Mouse (Mus musculus): ENCODE measurements around the gene Rnf144a.

Rnf144a gene

DNA sequence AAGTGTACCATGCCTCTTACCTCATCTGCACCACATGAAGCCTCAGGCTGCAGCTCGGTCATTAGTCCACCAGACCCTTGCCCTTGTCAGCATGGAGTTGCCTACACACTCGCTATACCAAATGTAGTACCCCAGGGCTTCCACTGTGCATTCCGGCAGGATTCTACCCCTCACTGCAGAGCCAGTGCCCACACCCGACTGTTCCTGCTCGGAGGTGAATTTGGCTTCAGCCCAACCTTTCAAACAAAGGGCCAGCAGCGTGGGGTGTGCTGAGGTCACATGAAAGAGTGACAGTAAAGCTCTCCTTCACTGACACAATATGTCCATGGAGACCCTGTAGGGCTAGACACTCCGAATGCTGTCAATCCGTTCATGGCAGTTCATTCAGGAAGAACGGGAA lies 6.3 kb downstream of the Rnf144a start:
- DNase-seq, result no peak

DNA sequence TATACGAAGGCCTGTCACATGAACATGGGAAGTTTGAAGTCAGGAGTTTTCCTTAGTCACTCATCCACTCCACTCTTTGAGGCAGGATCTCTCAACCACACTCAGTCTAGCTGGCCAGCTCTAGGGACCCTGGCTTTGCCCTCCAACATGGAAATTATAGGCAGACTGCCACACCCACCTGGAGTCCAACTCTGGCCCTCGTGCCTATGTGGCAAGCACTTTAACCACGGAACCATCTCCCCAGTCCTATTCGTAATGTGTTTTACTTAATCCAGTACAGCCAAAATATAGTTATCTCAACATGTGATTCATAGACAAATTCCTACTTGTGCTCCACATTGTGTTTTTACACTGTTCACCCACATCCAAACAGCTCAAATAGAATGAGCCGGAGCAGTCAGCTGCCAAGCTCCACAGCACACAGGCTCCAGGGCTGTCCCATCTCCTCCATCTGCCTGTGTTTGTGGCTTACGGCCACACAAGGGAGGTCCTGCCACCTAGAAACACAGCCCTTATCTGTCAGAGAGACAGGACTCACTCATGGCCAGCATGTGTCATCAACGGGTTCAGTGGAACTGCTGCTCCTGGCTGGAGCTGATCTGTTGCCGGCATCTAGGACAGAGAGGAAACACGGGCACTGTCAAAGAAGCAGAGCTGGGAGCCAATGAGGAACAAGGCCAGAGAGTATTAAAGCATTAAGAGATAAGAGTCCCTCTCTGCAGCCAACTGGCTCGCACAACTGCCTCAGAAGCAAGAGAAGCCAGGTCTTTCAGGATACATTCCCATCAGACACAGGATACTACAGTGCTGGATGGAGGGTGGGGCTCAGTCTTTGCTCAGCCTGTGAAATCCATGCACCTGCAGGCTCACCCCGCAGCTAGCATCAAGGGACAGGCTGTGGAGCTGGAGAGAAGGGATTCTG lies 10.0 kb downstream of the Rnf144a start:
- DNase-seq, result peak; percentile 52

DNA sequence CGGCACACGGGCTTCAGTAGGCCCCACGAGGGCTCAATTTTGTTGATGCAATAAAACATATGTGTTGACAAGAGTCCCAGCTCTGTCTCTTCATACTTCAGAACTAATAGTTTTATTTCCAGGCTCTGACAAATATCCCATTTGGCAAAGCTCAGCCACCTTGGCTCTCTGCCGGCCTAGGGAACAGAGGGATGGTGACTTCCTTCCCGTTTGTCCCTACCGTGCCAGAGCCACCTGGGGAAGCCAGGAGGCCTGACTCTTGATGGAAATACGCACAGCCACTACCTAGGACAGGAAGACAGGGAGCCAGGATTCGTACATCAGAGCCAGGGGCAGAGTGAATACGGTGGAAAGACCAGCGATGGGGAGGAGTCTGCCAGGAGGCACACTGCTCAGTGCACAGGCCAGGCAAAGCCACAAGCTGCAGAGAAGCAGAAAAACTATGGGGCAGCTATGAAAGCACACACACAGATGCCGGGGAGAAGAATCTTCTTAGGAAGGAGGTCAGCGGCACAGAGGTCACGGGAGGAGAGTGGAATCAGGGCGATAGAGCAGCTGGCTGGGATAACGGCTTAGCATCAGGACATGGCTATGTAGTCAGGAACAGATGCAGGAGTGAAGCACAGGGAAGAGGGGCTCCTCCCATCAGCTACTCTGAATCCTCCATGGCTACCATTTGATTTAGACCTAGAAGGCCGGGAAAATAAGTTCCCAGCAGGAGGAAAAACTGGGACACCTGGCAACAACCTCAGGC lies 11.5 kb downstream of the Rnf144a start:
- peak; percentile 73 for DNase-seq

DNA sequence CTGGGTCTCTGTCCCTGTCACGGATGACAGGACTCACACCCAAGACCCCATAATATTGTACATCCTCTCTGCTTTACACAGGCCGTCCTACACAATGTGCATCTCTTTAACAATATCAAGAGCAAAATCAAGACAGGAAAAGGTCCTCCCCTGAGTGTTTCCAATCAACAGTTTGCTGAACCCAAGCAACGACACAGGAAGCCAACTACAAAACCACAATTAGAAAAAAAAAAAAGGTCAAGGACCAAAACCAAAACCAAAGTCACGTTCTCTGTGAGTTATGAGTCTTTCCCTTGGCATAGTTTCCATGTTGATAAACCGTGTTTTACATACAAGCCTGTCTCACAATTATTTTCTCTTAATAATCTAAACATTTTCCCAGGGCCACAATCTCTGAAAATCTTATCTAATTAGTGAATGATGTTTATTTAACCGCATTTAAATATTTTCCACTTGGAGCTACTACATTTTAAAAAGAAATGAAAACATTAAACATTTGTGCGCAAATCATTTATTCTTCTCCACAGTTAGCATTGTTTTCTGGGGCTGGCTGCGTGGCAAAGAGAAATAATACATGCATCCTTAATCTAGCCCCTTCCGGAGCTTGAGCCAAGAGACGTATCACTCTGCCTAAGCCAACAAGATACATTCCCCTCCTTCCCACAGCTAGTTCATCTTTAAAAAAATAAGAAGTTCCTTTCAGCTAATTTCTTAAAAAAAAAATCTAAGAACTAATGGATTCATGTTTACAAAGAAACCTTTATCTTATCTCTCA lies 13.2 kb downstream of the Rnf144a start:
- no peak for DNase-seq

- no peak for DNase-seq
Observed at GRCm38 (mm10) chr12:26401254-26401653, 13.8 kb downstream of the Rnf144a start.

- DNase-seq, result no peak
Observed at GRCm38 (mm10) chr12:26400762-26401161, 14.3 kb downstream of the Rnf144a start.

DNA sequence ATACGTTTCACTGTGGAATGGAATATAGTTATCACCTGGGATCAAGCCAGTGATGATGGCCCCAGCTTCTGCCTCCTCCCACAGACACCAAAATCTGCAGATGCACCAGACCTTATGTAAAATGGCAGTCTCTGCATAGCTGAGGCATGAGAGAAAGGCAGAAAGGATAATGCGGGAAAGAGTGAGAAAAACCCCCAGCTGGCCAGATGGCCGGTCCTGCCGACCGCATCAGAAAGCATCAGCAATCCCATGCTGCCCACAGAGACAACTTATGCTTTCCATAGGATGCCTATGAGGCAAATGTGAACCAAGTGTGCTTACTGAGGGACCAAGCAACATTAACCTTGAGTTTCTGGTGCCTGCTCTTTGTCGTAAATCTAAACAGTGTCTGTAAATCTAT lies 15.7 kb downstream of the Rnf144a start:
- no peak for DNase-seq

DNA sequence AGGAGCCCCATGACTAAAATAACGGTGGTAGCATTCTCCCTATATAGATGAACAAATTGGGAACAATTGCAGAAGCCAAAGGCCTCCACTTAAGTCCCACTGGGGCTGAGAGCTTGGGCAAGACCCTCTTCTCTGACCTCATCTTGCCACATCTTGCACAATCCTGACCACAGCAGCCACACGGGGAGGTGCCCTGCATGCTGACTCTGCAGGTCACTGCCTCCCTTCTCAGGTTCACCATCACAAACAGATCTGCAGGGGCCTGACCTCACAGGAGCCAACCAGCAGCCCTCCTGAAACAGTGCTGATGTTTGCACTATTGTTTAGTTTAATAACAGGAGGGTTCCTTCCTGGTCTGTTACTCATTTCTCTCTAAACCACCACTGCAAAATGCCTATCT lies 16.5 kb downstream of the Rnf144a start:
- no peak for DNase-seq

GRCm38 (mm10) chr12:26394485-26395470 lies 20.3 kb downstream of the Rnf144a start:
- DNase-seq, result no peak

DNA sequence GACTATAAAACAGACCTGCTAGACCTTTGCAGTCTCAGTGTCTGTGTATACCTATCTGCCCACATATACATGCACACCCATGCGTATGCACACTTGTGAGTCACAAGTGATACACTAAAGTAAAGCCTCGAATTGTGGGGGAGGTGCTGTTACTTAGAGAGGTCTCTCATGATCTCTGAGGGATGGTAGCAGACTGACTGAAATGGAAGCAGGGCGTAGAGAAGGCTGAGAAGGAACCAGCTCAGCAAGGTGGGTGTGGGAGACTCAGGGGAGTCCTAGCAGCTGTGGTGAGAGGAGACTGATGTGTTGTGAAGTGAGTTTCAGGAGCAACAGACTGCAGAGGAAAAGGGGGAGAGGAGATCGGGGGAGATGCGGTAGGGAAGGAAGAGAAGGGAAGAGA lies 21.8 kb downstream of the Rnf144a start:
- DNase-seq, result no peak

DNA sequence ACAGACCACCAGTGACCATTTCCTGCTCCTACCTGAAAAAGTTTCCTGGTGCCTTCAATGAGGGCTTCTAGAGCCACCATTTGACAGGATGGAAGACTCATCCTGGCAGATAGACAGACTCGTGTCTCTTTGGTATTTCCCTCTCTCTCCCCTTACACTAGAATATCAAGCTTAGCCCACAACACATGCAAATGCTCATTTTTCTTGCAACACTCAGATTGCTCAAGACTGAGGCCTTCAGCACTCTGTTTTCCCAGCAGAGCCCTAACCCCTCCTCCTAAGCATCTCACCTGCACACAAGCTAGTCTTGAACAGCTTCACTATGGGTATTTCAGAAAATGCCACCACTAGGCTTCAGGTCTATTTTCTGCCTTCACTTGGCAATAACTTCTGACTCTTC lies 23.9 kb downstream of the Rnf144a start:
- no peak for DNase-seq

DNA sequence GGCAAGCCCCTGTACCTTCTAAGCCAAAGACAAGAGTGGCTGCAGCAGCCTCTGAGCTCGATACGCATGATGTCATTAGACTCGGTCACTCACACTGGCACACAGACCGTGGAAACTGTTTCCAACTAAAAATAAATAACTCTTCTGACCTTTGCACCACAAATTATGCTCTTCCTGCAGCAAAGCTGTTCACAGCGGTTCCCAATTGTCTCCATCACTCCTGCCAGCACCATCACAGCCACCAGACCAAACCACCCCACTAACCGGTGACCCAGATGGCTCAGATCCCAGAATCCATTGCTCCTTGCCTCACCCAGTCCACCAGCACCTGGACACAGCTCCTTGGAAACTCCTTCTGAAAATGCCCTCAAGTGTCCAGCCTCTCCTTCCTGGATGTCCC lies 27.5 kb downstream of the Rnf144a start:
- no peak for DNase-seq

GRCm38 (mm10) chr12:26386947-26387346 lies 28.1 kb downstream of the Rnf144a start:
- DNase-seq, result no peak

GRCm38 (mm10) chr12:26386189-26386588 lies 28.9 kb downstream of the Rnf144a start:
- DNase-seq, result no peak

DNA sequence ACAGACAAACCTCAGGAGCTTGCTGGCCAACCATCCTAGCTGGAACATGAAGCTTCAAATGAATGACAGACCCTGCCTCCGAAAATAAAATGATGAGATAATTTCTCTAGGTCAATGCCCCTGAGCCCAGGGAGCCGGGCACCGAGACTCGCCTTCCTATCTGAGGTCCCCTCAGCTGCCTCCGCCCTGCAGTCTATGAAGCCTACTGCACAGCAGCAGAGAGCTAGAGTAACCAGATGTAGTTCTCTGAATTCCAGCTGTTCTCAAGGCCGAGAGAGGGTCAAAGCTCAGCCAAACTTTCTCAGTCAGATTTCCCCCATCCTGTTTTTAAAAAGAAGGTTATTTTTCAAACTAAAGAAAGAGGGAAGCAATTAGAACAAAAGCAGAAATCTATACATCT lies 29.3 kb downstream of the Rnf144a start:
- no peak for DNase-seq

GRCm38 (mm10) chr12:26381730-26382129 lies 33.3 kb downstream of the Rnf144a start:
- no peak for DNase-seq

- no peak for DNase-seq
Observed at GRCm38 (mm10) chr12:26379797-26380196, 35.3 kb downstream of the Rnf144a start.

GRCm38 (mm10) chr12:26377691-26378090 lies 37.4 kb downstream of the Rnf144a start:
- no peak for DNase-seq

GRCm38 (mm10) chr12:26376541-26377323 lies 38.3 kb downstream of the Rnf144a start:
- no peak for DNase-seq

DNA sequence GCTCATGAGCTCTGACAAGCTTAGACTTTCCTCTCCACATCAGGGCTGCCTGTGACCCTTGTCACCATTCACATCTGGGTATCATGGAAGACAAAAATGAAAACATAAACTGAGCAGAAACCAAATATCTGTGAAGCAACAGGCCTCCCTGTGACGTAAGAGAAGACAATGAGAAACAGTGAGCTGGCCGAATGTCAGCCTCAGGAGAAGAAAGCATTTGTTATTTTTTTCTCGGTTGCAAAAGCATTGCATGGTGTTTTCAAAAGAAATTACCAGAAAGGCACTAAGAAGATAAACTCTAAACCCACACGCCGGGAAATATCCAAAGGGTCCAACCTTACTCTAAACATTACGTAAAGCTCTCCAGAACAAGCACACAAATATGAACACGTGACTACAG lies 41.3 kb downstream of the Rnf144a start:
- DNase-seq, result no peak

- DNase-seq, result no peak
Observed at GRCm38 (mm10) chr12:26370004-26370403, 45.0 kb downstream of the Rnf144a start.
